Mouse (Mus musculus) right cerebral cortex, postnatal 25 days (tissue): ENCODE data around the gene Tchp.

Experiments used
- DNase-seq: peaks from one replicate; pipeline ENCODE4 v3.0.0; 2022

The Tchp gene

GRCm38 (mm10) chr5:114742572-114742971 lies 35.0 kb downstream of the Tchp start:
- DNase-seq: no peak

GRCm38 (mm10) chr5:114742998-114743696 lies 35.6 kb downstream of the Tchp start:
- no peak for DNase-seq

GRCm38 (mm10) chr5:114743697-114744090 lies 36.1 kb downstream of the Tchp start:
- no peak for DNase-seq

- DNase-seq: no peak
Measured at GRCm38 (mm10) chr5:114745581-114745980, 38.0 kb downstream of the Tchp start.

- DNase-seq: no peak
Measured at GRCm38 (mm10) chr5:114746886-114747285, 39.3 kb downstream of the Tchp start.

GRCm38 (mm10) chr5:114747521-114747920 lies 40.0 kb downstream of the Tchp start:
- no peak for DNase-seq

- no peak for DNase-seq
Measured at GRCm38 (mm10) chr5:114750325-114750724, 42.8 kb downstream of the Tchp start.

GRCm38 (mm10) chr5:114752397-114752796 lies 44.8 kb downstream of the Tchp start:
- no peak for DNase-seq

- DNase-seq: no peak
Measured at GRCm38 (mm10) chr5:114753384-114753783, 45.8 kb downstream of the Tchp start.

- no peak for DNase-seq
Measured at GRCm38 (mm10) chr5:114759536-114760090, 52.1 kb downstream of the Tchp start.

- DNase-seq: no peak
Measured at GRCm38 (mm10) chr5:114761980-114762379, 54.4 kb downstream of the Tchp start.

GRCm38 (mm10) chr5:114764812-114765735 lies 57.5 kb downstream of the Tchp start:
- no peak for DNase-seq

GRCm38 (mm10) chr5:114766686-114767085 lies 59.1 kb downstream of the Tchp start:
- DNase-seq: no peak

GRCm38 (mm10) chr5:114767185-114767584 lies 59.6 kb downstream of the Tchp start:
- no peak for DNase-seq

- no peak for DNase-seq
Measured at GRCm38 (mm10) chr5:114769786-114770185, 62.2 kb downstream of the Tchp start.

- DNase-seq: no peak
Measured at GRCm38 (mm10) chr5:114771796-114772195, 64.2 kb downstream of the Tchp start.
